9 mouse cellular contexts compared by ENCODE assay signal in the genomic region with DNA sequence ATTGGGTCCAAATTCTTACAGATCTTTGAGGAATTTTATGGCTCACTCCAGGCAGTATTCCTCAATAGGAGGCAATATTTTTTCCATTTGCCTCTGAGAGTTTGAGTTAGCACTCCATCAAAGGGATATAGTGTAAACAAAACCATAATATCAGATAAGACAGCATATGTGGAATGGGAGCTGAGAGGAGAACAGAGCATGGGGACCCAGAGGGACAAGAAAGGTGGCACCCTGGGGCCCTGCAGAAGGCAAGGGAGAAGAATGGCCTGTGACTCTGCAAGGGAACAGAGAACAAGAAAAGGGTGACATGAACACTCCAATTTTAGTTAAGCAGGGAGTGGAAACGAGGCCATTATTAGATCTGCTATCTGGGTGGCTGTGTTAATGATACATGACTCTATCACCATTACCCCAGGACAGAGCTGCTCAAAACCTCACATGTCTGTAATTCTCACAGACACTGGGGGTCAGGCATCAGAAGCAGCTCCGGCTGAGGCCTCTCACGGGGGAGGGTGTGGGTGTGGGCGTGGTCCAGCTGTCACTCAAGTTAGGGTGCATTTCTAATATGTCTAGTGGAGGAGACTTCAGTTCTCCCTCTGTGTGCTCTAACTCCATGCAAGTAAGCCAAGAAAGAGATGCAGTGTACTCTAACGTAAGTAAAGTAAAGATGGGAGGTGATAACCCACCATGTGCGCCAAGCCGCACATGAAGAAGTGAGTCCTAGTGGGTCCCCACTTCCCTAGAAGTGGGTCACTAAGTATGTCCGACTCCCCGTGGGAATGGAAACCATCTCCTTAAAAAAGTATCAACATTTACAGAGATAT.
DNase-seq lines count a peak whose midpoint lies in the region; ATAC-seq and TF ChIP-seq lines count a peak whose summit lies in the region.
"Had no signal": no experiment of that assay in that cellular context is flagged by ENCODE, and none has a peak within 500 bp of the region (broad histone marks: within the 10 kb centered on the region; RNA-seq: fewer than 3 reads in every experiment).

No protein-coding gene starts in this region.

- TF ChIP-seq EP300 in stomach, postnatal 0 days (optimal IDR thresholded peaks at IDR 0.05): no peak
- no peak for TF ChIP-seq EP300 in liver, postnatal 0 days (IDR thresholded peaks at IDR 0.05; ENCODE audit: low read depth)

- H3K9ac ChIP-seq in heart, embryonic 11.5 days (ENCODE audit: low read depth, low read length): no peak overlapping the region
- H3K9ac ChIP-seq in stomach, embryonic 14.5 days (replicated peaks; ENCODE audit: low read depth, low read length): no peak overlapping the region
- no peak overlapping the region for H3K9ac ChIP-seq in stomach, postnatal 0 days (ENCODE audit: low read length)
- no peak overlapping the region; the same call in 1 of the 2 replicates for H3K9ac ChIP-seq in liver, postnatal 0 days (replicated peaks)
- no peak overlapping the region for H3K9ac ChIP-seq in midbrain, embryonic 16.5 days (ENCODE audit: low read depth, low read length)

- intact Hi-C loops in heart, postnatal 36 days (cut with DNase I): no loop called here

- no peak for DNase-seq in heart, postnatal 36 days
- DNase-seq in stomach, postnatal 0 days (ENCODE audit: low spot score): no peak
- DNase-seq in liver, postnatal 0 days: peak; percentile 76
- no peak for DNase-seq in right cerebral cortex, postnatal 36 days (ENCODE audit: low spot score in 2 of 2)
- no peak for DNase-seq in left cerebral cortex, adult 9 months (ENCODE audit: low spot score in 2 of 2)
- DNase-seq: embryo, embryonic 11 days had no signal

- WGBS in heart, embryonic 11.5 days (ENCODE audit: insufficient replicate concordance): 58% methylated on average over 9 of the region's 9 CpGs
- WGBS in stomach, embryonic 14.5 days: 72% methylated on average over 9 of the region's 9 CpGs
- WGBS in stomach, postnatal 0 days: 63% methylated on average over 9 of the region's 9 CpGs
- WGBS in liver, postnatal 0 days (ENCODE audit: insufficient replicate concordance): 54% methylated on average over 9 of the region's 9 CpGs
- WGBS in midbrain, embryonic 16.5 days: 72% methylated on average over 9 of the region's 9 CpGs

- no peak for TF ChIP-seq CTCF in stomach, postnatal 0 days (IDR thresholded peaks at IDR 0.05; ENCODE audit: low read depth)
- TF ChIP-seq CTCF in liver, postnatal 0 days (IDR thresholded peaks at IDR 0.05; ENCODE audit: low read depth): peak; percentile 14; the same call in 1 of the 2 replicates

- no peak overlapping the region for H3K27ac ChIP-seq in heart, embryonic 11.5 days (ENCODE audit: low read depth, low read length)
- H3K27ac ChIP-seq in stomach, embryonic 14.5 days (ENCODE audit: low read length): no peak overlapping the region
- no peak overlapping the region for H3K27ac ChIP-seq in stomach, postnatal 0 days (replicated peaks)
- peak overlapping the region; percentile 77 for H3K27ac ChIP-seq in liver, postnatal 0 days (ENCODE audit: low read depth)
- H3K27ac ChIP-seq in midbrain, embryonic 16.5 days (ENCODE audit: low read length): no peak overlapping the region

- H3K36me3 ChIP-seq in heart, embryonic 11.5 days (ENCODE audit: control insufficient read depth, insufficient read depth, low read length): no peaks in the 10 kb centered on the region; the same call in 1 of the 2 replicates
- no peaks in the 10 kb centered on the region for H3K36me3 ChIP-seq in stomach, embryonic 14.5 days (ENCODE audit: control insufficient read depth, insufficient read depth, low read length)
- no peaks in the 10 kb centered on the region for H3K36me3 ChIP-seq in stomach, postnatal 0 days (ENCODE audit: control insufficient read depth, insufficient read depth, low read length)
- no peaks in the 10 kb centered on the region for H3K36me3 ChIP-seq in liver, postnatal 0 days (replicated peaks; ENCODE audit: insufficient read depth, low read length)
- H3K36me3 ChIP-seq in midbrain, embryonic 16.5 days (ENCODE audit: control insufficient read depth, insufficient read depth, low read length): no peaks in the 10 kb centered on the region

- peak overlapping the region; percentile 59 for H3K4me2 ChIP-seq in heart, embryonic 11.5 days
- no peak overlapping the region for H3K4me2 ChIP-seq in stomach, embryonic 14.5 days (replicated peaks; ENCODE audit: low read depth, low read length)
- no peak overlapping the region for H3K4me2 ChIP-seq in stomach, postnatal 0 days (replicated peaks; ENCODE audit: low read depth)
- peak overlapping the region; percentile 76 for H3K4me2 ChIP-seq in liver, postnatal 0 days (ENCODE audit: low read depth, low read length)
- no peak overlapping the region for H3K4me2 ChIP-seq in midbrain, embryonic 16.5 days (ENCODE audit: low read length)

- peak overlapping the region; percentile 16; the same call in 1 of the 2 replicates for H3K4me3 ChIP-seq in heart, embryonic 11.5 days (ENCODE audit: low read depth, low read length)
- H3K4me3 ChIP-seq in stomach, embryonic 14.5 days (ENCODE audit: low read depth, low read length): no peak overlapping the region
- H3K4me3 ChIP-seq in stomach, postnatal 0 days (ENCODE audit: low read depth, low read length): no peak overlapping the region
- peak overlapping the region; percentile 34 for H3K4me3 ChIP-seq in liver, postnatal 0 days (ENCODE audit: low read depth, low read length)
- no peak overlapping the region for H3K4me3 ChIP-seq in midbrain, embryonic 16.5 days (ENCODE audit: low read depth, low read length)

- peak; percentile 67; the same call in 1 of the 2 replicates for ATAC-seq in heart, embryonic 11.5 days (replicated peaks; ENCODE audit: insufficient number of reproducible peaks, low FRiP score, low TSS enrichment)
- peak; percentile 46; the same call in 1 of the 2 replicates for ATAC-seq in stomach, embryonic 14.5 days (ENCODE audit: insufficient number of reproducible peaks, insufficient read depth, low FRiP score, low read depth)
- no peak for ATAC-seq in stomach, postnatal 0 days (ENCODE audit: low FRiP score, low TSS enrichment)
- peak; percentile 76 for ATAC-seq in liver, postnatal 0 days
- ATAC-seq in midbrain, embryonic 16.5 days: no peak

- no peaks in the 10 kb centered on the region for H3K9me3 ChIP-seq in heart, embryonic 11.5 days (replicated peaks; ENCODE audit: control insufficient read depth, low read length)
- no peaks in the 10 kb centered on the region for H3K9me3 ChIP-seq in stomach, embryonic 14.5 days (ENCODE audit: control insufficient read depth, low read depth, low read length)
- H3K9me3 ChIP-seq in stomach, postnatal 0 days (ENCODE audit: control insufficient read depth, low read length): no peaks in the 10 kb centered on the region
- no peaks in the 10 kb centered on the region for H3K9me3 ChIP-seq in liver, postnatal 0 days (ENCODE audit: low read length)
- no peaks in the 10 kb centered on the region for H3K9me3 ChIP-seq in midbrain, embryonic 16.5 days (replicated peaks; ENCODE audit: control insufficient read depth, low read length, poor library complexity, severe bottlenecking)

- peaks cover 12% of the 10 kb centered on the region for H3K4me1 ChIP-seq in heart, embryonic 11.5 days (ENCODE audit: control insufficient read depth, insufficient read depth, low read length)
- peaks cover 7% of the 10 kb centered on the region; the same call in 1 of the 2 replicates for H3K4me1 ChIP-seq in stomach, embryonic 14.5 days (ENCODE audit: control insufficient read depth, insufficient read depth, low read length)
- no peaks in the 10 kb centered on the region for H3K4me1 ChIP-seq in stomach, postnatal 0 days (replicated peaks; ENCODE audit: control insufficient read depth, insufficient read depth)
- H3K4me1 ChIP-seq in liver, postnatal 0 days (ENCODE audit: insufficient read depth): peaks cover 58% of the 10 kb centered on the region
- no peaks in the 10 kb centered on the region for H3K4me1 ChIP-seq in midbrain, embryonic 16.5 days (ENCODE audit: control insufficient read depth, insufficient read depth, low read length)

- H3K27me3 ChIP-seq in heart, embryonic 11.5 days (ENCODE audit: control insufficient read depth, insufficient read depth, low read length): no peaks in the 10 kb centered on the region
- no peaks in the 10 kb centered on the region for H3K27me3 ChIP-seq in stomach, embryonic 14.5 days (ENCODE audit: control insufficient read depth, insufficient read depth, low read length)
- no peaks in the 10 kb centered on the region for H3K27me3 ChIP-seq in stomach, postnatal 0 days (ENCODE audit: control insufficient read depth, insufficient read depth, low read length)
- H3K27me3 ChIP-seq in liver, postnatal 0 days (ENCODE audit: insufficient read depth, low read length): no peaks in the 10 kb centered on the region
- no peaks in the 10 kb centered on the region for H3K27me3 ChIP-seq in midbrain, embryonic 16.5 days (ENCODE audit: control insufficient read depth, insufficient read depth, low read depth, low read length)

Comparison
In these comparisons a context has a peak if more than half of its experiments do, and no peak if none do; other contexts are left out.
1. ATAC-seq: peak in heart, embryonic 11.5 days (single experiment), stomach, embryonic 14.5 days (single experiment) and liver, postnatal 0 days (single experiment); none in stomach, postnatal 0 days (single experiment) and midbrain, embryonic 16.5 days (single experiment).
2. H3K4me2 ChIP-seq: peak in heart, embryonic 11.5 days (single experiment) and liver, postnatal 0 days (single experiment); none in stomach, embryonic 14.5 days (single experiment), stomach, postnatal 0 days (single experiment) and midbrain, embryonic 16.5 days (single experiment).
3. H3K4me3 ChIP-seq: peak in heart, embryonic 11.5 days (single experiment) and liver, postnatal 0 days (single experiment); none in stomach, embryonic 14.5 days (single experiment), stomach, postnatal 0 days (single experiment) and midbrain, embryonic 16.5 days (single experiment).